Mouse (Mus musculus): ENCODE measurements around the gene Stmn1.
"Not testable (repeated sequence)": the region's sequence is repeated elsewhere in the genome, so short reads cannot be mapped to it uniquely, and the experiment has no call there.

The Stmn1 gene

GRCm38 (mm10) chr4:134489986-134490665 is 22.0 kb downstream of the Stmn1 start:
- no peak for DNase-seq

GRCm38 (mm10) chr4:134491716-134492115 is 23.6 kb downstream of the Stmn1 start:
- no peak for DNase-seq

DNA sequence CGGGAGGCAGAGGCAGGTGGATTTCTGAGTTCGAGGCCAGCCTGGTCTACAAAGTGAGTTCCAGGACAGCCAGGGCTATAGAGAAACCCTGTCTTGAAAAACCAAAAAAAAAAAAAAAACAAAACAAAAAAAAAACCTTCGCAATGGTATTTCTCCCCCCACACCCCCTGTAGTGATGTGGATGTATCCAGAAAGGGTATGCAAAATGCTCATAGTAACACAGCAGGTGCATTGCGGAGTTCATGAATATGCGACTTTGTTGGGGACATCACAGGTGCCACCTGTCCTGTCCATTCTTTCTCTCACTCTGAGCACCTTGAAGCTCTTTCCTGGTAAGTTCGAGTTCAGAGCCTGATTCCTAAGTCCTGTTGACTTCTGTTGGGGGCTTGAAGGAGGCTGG is 26.0 kb downstream of the Stmn1 start:
- not testable (repeated sequence) for DNase-seq

- DNase-seq = peak; percentile 64 to 69
Measured at GRCm38 (mm10) chr4:134494780-134495545, 26.8 kb downstream of the Stmn1 start.

DNA sequence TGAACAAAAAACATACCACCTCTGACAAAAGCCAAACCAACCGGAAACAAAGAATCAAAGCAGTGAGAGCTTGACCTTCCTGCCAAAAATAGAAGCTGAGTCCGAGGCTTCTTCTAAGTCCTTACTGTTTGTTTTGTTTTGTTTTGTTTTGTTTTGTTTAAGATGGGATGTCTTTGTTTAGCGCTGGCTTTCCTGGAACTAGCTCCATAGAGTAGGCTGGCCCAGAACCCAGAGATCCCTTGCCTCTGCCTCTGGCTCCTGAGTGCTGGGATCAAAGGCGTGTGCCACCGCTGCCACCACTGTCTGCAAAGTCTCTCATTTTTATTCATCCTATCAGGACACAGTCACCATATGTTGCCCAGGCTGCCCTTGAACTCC is 27.4 kb downstream of the Stmn1 start:
- no peak for DNase-seq

DNA sequence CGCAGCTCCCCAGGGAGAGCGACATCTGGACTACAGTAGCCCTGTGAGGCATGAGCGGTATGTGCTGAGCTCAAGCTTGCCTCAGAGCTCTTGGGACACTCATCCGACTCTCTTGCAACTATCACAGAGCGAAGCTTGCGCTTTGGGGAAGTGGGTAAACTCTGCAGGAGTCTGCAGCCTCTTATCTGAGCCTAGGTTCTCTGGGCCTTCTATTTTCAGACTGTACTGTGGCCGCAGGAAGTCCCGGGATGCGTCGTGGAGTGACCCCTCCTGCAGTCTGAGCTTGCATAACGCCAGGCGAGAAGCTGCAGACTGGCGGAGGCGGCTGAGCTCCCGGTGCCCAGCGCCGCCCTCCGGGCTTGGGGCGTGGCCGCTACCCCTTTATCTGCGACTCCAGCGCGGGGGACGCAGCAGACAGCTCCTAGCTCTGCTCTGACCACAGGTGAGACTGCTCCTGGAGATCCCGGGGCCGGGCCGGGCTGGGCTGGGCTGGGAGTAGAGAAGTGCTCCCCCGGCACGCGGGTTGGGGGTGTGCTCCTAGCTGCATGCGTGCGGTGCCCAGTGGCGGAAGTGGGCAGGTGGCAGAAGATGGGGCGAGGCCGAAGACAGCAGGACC is 28.6 kb downstream of the Stmn1 start, which contains the start of gene Paqr7:
Gene Paqr7, plus strand, starts transcription at position 103 of the 616 bp plus-strand sequence.
- peak; percentile 52 to 59 for DNase-seq

DNA sequence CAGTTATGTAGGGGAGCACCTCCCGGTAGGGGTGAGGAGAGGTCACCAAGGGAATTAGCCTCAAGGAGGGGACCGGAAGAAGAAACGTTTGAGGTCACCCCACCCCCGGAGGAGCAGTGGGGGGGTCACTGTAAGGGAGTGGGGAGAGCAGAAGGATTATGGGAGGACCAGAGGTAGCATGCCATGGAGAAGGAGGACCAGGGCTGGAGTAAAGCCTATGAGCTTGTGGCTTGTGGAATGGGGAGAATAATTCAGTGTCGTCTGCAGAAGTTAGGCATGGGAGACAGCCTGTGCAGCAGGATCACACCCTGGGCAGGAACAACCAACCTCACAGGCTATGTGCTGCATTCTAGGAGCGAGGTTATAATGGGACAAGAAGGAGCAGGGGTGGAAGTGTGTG is 29.1 kb downstream of the Stmn1 start:
- no peak for DNase-seq

- no peak for DNase-seq
Measured at GRCm38 (mm10) chr4:134497986-134498731, 30.0 kb downstream of the Stmn1 start.

DNA sequence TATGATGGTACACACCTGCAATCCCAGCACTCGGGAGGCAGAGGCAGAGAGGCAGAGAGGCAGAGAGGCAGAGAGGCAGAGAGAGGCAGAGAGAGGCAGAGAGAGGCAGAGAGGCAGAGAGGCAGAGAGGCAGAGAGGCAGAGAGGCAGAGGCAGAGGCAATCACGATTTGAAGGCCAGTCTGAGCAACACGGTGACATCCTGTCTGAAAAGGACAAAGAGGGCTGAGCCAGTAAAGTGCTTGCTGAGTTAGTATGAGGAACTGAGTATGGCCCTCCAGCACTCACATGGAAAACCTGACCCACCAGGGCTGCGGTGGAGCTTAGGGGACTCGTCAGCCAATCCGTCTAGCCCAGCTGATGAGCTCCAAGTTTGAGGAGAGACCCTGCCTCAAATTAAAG is 30.9 kb downstream of the Stmn1 start:
- DNase-seq = not testable (repeated sequence)

DNA sequence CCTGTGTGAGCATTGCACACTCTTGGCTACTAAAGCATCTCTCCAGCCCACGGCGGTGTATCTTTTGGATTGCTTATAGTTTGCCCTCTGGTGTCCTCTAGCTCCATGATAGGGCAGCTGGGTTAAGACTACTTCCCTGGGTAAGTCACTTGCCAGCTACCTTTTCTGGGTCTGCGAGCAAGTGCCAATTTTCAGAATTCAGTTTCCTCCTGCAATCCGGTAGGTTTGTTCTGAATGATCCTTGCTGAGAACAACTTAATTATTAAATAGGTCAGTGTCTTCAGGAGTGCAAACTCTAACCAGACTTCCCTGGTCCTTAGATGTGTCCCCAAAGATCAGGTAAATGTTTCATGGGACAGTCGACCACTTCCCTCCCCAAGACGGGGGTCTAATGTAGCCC is 33.0 kb downstream of the Stmn1 start:
- DNase-seq = no peak

DNA sequence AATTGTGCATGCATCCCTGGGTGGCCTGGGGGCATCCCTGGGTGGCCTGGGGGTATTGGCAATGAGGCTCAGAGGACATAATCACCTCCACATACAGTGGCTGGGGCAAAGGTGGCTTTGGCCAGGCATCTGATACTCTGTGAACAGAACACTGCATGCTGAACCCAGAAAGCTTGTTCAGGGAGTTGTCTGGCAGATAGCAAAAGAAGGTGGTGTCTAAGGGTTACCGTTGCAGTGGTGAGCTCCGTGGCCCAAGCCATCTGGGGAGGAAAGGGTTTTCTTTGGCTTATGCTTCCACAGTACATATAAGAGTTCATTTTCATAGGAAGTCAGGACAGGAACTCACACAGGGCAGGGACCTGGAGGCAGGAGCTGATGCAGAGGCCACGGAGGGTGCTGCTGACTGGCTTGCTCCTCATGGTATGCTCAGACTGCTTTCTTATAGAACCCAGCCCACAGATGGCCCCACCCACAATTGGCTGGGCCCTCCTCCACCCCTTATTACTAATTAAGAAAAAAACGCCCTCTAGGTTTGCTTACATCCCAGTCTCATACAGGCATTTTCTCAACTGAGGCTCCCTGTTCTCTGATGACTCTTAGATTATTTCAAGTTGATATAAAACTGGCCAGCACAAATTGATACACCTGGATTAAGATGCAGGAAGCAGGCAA is 35.7 kb downstream of the Stmn1 start:
- DNase-seq = no peak

GRCm38 (mm10) chr4:134505303-134505789 is 37.2 kb downstream of the Stmn1 start:
- no peak for DNase-seq

- DNase-seq = no peak
Measured at GRCm38 (mm10) chr4:134505966-134506594, 38.0 kb downstream of the Stmn1 start.

DNA sequence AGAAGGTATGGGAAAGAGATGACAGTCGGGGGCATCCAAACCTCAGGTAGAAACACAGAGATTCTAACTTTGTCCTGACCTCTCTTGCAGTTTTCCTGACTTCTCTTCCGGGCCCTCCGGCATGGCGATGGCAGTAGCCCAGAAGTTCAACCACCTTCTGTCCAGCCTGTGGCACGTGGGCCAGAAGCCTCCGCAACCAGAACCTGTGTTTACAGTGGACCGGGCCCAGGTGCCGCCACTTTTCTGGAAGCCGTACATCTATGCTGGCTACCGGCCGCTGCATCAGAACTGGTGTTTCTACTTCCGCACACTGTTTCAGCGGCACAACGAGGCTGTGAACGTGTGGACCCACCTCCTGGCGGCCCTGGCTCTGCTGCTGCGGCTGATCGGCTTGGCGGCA is 38.6 kb downstream of the Stmn1 start:
- DNase-seq = no peak

- DNase-seq = no peak
Measured at GRCm38 (mm10) chr4:134510396-134510795, 42.3 kb downstream of the Stmn1 start.

DNA sequence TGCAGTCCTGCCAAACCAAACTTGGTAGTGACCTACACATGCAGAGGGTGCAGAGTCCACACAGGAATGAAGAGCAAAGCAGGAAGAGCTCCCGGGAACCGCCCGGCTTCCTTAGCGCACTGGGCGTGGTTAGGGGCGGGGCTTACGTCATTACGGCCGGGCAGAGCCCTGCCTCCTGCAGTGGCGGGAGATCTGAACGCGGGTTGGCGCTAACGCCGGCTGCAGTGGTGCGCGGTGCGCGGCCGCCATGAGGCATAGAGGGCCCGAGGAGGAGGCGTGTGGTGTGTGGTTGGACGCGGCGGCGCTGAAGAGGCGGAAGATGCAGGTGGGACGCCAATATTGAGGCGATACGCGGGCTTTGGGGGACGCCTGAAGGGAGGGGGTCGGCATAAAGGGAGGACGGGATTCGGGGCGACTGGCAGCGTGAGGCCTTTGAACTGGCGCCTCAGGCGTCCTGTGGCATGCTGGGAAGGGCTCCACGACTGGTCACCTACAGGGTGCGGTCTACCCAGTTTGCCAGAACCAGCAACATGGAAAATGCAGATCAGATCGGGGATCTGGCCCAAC is 42.8 kb downstream of the Stmn1 start, which contains the start of gene Aunip:
Gene Aunip, plus strand, starts transcription at position 155 of the 567 bp plus-strand sequence.
- DNase-seq = peak; percentile 79 to 83

GRCm38 (mm10) chr4:134511730-134512129 is 43.6 kb downstream of the Stmn1 start:
- DNase-seq = no peak

DNA sequence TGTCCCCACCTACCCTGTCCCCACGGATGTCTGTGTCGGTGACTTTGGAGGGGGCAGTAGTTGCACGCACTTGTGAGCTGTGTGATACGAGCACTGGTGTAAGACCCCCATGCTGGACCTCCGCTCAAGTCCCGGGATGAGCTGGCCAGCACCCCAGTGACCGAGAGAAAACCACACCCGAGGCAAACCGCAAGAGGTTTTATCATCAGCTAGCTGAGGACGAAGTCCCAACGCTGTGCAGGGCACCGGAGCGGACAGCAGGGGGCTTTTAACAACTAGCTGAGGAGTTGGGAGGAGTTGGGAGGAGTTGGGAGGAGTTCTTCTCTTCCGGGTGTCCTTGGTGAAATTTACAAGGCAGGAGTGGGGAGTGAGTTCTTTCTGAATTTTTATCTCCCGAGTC is 44.7 kb downstream of the Stmn1 start:
- peak; percentile 25 to 29 for DNase-seq

DNA sequence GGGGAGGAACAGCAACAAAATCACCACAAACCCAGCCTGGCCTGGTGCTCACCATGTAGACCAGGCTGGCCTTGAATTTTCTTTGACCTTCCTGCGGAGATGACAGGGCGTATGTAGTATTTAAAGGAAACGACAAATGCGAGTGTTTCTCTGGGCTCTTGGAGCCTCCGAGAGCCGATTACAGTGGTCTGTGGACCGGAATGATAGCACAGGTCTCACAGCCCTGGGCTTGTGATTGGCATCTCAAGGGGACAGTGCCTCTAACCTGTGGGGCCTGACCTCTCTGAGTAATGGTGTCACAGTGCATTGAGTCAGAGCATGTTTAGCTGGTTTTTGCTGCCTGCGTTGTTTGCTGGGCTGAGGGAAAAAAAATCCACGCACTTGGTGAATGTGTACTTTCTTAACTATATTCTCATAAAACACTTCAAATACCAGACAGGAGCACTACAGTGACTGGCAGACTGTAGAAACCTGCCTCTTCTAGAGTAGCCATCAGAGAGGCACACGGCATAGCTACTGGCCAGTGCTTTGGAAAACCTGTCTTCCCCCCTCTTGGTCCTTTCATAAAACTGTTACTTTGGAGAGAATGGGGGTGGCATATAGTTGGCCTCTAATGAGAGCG is 46.3 kb downstream of the Stmn1 start:
- DNase-seq = no peak

- no peak for DNase-seq
Measured at GRCm38 (mm10) chr4:134515614-134516013, 47.5 kb downstream of the Stmn1 start.

DNA sequence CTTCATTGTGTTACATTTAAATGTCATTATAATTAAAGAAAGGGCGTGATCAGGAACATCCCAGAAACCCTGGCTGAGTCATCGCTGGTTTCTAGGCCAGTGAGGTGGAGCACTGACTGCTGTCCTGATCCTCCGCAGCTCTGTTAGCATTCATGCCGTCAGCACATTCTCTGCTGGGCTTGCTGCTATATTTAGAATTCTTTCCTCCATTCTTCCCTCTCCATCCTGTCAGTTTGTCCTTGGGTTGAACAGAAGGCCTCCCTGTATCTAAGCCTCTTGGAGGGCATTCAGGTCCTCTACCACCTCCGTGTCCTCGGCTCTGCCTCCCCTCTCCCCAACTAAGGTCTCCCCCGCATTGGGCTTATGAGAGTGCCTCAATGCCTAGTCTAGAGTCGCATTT is 48.9 kb downstream of the Stmn1 start:
- DNase-seq = no peak
